Mouse (Mus musculus): ENCODE results near the gene Tmem208. TPM values are rescaled to one million over a fixed set of nuclear protein-coding genes. Genes with fewer than 3 reads are reported as not detected.

Tmem208 gene
- total RNA-seq, 2 experiments from 2014 or later = 41.0 to 41.2 TPM

DNA sequence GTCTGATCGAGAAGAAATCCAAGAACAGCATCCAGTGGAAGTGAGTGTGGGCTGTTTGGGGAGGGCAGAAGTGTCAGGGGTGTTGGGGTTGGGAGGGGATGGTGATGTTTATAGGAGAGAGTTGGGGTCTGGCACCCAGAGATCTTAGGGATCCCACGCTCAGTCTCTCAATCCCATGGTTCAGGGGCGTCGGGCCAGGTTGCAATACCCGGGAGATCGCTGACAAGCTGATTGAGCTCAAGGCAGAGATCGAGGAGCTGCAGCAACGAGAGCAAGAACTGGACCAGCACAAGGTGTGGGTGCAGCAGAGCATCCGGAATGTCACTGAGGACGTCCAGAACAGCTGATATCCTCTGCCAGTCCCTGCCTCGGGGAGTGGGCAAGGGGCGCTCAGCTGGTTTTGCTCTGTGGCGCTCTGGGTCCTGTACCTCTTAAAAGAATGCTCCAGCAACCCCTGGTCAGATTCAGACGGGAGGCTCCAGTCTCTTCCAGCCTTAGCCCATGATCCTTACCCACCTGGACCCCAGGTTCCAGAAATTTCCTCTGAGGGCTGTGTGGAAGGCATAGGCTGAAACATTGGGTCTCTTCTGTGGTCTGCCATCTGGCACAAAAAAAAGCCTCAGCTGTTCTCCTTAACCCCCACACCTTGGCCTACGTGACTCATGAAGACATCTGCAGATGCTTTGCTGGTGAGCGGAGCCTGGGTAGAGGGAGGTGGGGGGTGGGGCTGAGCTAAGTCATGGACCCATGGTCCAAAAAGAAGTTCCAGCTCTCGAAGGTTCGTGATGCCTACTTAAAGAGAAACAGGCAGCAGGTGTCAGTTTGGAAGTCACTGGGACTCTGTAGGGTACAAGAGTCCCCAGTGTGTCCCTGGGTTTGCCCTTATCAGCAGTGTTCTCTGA is 27.6 kb upstream of the Tmem208 start:
- DNase-seq (ENCODE audit: low spot score in 2 of 2) = no peak

DNA sequence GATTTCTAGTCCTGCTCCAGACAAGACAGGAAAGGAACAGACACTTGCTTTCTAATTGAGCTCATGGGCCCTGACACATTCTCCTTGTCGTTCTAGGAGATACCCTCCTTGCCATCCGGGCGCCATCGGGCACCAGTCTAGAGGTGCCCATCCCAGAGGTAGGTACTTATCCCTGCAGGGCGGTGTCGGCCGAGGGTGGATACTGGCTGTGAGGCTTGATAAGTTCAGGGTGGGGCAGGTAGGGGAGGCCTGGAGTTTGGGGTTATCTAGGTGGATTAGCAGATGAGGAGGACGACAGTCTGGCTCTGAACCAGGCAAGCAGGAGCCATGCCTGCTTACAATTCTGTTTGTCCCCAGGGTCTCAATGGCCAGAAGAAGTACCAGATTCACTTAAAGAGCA is 26.2 kb upstream of the Tmem208 start:
- DNase-seq (ENCODE audit: low spot score in 2 of 2) = no peak

DNA sequence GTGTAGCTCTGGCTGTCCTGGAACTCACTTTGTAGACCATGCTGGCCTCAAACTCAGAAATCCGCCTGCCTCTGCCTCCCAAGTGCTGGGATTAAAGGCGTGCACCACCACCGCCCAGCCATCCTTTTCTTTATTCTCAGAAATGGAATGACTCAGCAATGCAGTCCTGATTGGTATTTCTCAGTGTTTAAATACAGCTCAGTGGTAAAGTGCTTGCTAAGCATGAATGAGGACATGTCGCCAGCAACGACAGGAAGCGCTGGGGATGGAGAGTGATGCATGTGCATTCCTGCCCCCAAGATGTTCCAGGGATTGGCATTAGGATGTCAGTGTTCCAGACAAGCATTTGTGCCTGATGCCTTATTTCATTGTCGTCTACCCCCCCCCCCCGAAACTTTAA is 22.8 kb upstream of the Tmem208 start:
- no peak for DNase-seq (ENCODE audit: low spot score in 2 of 2)

DNA sequence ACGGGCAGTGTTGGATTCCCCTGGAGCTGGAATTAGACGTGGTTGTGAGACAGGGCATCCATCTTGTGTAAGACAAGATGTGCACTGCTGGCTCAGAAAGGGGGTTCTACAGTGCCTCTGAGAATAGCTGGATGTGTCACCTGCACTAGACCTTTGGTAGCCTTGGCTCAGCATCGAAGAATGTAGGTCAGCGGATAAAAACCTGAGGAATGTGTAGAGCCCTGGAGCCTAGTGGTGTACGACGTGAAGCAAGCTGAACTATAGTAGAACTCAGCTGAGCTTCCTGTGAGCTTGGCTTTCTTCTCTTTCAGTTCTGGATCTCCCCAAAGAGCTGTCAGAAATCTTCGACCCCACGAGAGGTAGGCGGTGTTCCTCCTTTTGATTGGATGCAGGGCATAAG is 22.3 kb upstream of the Tmem208 start:
- no peak for DNase-seq (ENCODE audit: low spot score in 2 of 2)

DNA sequence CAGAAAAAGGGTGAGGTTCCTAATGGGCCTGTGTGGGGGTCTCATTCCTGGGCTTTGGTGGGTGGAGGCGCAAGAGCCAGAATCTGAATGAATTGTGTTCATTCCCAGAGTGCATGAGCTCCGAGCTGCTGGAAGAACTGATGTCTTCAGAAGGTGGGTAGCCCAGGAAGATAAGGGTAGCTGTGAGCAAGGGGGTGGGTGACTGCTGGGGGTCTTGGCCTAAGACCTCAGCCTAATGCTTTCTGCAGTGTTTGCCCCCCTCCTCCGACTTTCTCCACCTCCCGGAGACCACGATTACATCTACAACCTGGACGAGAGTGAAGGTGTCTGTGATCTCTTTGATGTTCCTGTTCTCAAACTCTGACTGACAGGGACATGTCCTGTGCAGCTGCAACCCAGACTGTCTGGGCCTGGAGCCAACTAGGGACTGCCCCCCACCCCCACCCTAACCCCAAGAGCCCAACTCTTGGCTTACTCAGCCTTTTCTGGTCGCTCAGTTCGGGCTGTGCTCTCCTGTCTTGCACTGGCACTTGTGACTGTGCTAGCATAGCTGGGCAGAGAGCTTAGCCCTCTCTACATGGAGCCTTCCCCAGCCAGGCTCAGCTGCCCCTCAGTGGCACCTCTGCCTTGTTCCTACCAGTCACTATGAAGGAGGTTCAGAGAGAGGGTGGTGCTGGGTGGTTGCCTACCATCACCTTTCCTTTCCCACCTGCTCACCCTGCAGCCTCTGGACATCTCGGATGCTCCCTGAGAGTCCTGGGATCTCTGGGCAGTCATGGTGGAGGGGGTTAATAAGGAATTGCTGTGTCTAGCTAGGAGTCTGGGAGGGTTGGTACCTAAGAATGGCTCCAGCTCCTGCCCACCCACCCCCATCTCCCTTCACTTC is 21.6 kb upstream of the Tmem208 start:
- no peak for DNase-seq (ENCODE audit: low spot score in 2 of 2)

DNA sequence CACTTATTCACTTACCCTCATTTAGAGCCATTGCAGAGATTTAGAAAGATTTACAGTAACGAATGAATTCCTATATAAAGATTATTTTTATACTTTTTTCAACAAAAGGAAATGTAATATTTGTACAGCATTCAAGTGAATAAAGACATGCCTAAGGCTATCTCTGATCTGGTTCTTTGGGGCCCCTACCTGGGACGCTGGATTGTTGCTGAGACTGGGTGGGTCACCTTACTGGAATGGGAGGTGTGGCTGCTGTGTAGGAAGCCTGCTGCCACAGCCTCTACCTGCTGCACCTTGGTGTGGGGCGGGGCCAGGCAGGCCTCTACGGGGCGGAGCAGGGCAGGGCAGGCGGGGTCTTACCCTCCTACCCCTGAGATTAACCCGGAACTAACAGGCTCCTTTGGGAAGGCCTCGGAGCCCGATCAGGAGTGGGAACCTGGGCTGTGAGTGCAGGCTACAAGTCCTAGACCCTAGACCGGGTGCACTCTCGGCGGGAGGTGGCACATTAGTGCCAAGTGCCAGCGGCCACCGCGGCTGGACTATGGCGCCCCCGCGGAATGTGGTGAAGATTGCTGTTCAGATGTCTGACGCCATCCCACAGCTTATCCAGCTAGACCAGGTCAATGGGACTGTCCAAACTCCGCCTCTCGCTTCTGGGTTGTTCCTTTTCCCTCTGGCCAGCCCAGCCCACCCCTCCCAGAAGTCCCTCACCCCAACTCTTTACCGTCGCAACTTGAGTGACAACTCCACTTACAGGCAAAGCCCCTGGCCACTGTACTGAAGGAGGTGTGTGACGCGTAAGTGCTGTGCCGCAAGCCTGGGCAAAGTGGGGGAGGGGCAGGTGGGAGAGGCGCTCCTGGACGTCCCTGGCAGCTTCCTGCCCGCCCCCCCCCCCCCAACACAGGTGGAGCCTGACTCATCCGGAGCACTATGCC is 20.7 kb upstream of the Tmem208 start, which contains the start of gene Elmo3:
TSS of gene Elmo3 (plus strand) at position 391 of the 935 bp plus-strand sequence.
- peak; percentile 43 to 46 for DNase-seq (ENCODE audit: low spot score in 2 of 2)

DNA sequence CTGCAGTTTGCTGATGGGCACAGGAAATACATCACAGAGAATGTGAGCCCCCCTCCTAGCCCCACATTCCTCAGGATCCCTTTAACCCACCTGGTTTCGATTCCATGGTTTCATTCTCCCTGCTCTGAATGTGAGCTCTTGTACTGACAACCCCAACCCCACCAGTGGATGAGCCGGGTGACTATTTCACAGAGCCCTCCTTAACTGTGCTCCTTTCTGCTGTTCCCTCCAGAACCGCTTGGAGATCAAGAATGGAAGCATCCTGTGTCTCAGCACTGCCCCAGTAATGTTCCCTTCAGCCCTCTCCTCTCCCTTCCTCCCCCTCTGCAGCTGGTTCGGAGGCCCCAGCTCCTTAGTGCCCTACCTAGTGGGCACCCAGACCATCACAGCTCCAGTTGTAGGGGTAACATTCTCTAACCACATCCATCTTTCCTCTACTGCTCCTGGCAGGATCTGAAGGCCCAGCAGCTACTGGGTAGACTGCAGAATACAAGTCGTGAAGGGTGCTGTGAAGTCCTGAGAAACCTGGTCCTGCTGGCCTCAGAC is 19.9 kb upstream of the Tmem208 start:
- DNase-seq (ENCODE audit: low spot score in 2 of 2) = no peak

DNA sequence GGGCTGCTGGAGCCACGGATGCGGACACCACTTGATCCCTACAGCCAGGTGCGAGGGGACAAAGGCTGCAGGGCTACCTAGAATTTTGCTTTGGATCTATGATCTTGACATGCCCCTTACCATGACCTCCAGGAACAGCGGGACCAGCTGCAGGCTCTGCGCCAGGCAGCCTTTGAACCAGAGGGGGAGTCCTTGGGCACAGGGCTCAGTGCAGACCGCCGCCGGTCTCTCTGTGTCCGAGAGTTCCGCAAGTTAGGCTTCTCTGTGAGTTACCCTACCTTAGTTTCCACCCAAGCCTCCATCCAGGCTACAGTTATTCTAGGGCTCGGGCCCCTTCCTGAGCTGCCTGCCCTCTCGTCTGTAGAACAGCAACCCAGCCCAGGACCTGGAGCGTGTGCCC is 18.5 kb upstream of the Tmem208 start:
- DNase-seq (ENCODE audit: low spot score in 2 of 2) = no peak

DNA sequence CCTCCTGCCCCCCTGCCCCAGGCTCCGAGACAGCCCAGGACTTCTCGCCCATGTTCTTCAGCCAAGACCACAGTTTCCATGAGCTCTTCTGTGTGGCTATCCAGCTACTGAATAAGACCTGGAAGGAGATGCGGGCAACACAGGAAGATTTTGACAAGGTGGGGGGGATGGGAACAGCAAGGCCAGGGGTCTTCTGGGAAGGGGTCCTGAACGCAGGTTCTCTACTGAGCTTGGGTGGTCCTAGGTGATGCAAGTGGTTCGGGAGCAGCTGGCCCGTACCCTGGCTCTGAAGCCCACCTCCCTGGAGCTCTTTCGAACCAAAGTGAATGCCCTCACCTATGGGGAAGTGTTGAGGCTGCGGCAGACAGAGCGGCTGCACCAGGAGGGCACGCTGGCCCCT is 17.7 kb upstream of the Tmem208 start:
- no peak for DNase-seq (ENCODE audit: low spot score in 2 of 2)

DNA sequence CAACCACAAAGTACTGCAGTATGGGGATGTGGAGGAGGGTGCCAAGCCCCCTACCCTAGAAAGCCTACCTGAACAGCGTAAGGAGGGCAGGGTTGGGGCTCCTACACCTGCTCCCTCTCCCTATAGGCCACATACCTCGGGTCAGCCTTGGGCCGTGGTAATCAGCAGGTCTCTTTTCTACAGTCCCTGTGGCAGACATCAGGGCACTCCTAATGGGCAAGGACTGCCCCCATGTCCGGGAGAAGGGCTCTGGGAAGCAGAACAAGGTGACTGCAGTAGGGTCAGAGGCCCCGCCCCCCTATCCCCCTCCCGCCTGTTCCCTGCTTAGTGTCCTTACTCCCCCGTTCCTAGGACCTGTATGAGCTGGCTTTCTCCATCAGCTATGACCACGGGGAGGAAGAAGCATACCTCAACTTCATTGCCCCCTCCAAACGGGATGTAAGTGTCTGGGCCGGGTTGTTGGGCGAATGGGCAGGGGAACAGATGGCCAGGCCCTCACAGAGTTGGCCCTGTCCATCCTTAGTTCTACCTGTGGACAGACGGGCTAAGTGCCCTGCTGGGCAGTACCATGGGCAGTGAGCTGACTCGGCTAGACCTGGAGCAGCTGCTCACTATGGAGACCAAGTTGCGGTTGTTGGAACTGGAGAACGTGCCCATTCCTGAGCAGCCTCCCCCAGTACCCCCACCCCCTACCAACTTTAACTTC is 16.9 kb upstream of the Tmem208 start:
- DNase-seq (ENCODE audit: low spot score in 2 of 2) = no peak

DNA sequence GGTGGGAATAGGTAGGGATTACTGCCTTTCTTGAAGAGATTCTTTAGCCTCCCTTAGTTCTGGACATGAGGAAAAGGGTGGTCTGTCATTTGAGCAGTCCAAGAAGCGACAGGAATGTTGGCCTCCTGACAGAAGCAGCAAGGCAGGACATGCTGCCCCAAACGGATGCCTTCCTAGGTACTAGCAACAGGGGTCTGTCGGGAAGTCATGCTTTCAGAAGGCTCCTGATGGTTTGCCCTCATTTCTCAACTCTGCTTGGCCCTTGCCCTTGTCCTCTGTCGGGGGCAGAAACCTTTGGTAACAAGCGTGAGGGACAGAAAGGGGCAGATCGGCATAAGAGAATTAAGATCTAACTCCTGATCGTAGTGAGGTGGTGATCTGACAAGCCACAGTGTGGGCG is 16.0 kb upstream of the Tmem208 start:
- no peak for DNase-seq (ENCODE audit: low spot score in 2 of 2)

DNA sequence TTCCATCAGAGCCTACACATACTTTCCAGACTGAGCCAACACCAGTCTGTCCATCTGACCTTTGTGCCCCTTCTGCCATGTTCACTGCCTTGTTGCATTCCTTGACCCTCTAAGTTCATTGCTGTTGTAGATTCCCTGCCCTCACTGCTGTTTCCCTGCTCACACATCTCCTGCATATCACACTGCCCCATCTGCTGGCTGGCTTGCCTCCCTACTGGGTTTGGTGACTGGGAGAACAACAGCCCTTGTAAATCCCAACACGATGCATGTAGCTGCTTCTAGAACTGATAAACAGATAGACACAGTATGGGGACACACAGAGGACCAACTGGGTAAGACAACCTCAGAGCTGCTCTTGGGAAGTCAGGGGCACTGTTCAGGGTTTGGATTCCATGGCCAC is 14.4 kb upstream of the Tmem208 start:
- DNase-seq (ENCODE audit: low spot score in 2 of 2) = no peak

DNA sequence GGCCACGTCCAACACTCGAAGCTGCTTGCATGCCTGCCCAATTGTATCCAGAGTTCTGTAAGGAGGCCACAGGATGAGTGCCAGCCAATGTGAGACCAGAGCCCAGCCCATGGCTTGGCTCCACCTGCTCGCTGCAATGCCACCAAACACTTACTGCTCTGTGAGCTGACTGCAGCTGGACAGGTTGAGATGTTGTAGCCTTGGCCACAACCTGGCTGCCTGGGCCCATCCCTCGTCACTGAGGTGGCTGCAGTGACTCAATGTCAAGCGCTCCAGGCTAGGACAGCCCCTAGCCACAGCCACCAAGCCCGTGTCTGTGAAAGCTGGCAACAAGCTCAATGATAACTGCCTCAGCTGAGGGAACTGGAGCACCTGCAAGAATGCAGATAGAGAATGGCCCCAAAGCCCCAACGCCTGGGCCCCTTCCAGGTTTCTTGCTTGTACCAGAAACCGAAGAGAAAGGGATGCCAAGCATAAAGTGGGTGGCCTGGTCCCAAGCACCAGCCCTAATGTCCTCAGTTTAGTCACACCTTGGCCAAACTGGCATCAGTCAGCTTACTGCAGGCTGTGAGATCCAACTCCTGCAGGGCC is 13.2 kb upstream of the Tmem208 start:
- no peak for DNase-seq (ENCODE audit: low spot score in 2 of 2)

DNA sequence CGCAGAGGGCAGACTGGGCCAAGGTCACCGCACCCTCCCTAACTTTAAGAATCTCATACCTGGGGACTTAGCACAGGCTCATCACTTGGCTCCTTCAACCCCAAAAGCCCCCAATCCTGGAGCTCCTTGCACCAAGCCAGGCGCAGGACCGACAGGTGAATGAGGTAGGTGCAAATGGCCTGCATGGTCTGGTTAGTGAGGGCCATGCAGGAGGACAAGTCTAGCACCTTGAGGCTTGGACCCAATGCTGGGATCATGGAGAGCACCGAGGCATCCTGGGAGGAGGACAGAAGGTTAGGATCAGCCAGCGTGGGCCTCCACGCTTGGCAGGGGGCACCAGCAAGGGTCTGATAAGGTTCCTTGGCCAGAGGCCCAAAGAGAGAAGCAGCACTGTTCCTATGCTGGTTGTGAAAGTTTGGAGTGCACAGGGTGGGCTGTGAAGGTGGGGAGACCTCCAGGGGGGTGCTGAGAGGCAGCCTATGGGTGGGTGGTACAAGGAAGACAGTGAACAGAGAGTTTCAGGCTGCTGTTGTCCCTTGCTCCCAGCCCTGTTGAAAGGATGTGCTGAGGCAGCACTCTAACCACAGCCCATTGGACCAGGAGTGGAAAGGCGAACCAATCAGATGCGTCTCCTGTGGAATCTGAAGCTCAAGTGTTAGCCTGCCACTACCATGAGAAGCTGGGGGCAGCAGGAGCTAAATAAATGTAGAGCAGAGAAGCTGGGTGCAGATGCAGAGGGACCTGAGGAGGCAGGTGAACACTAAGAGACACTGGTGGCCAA is 12.3 kb upstream of the Tmem208 start:
- DNase-seq (ENCODE audit: low spot score in 2 of 2) = no peak

DNA sequence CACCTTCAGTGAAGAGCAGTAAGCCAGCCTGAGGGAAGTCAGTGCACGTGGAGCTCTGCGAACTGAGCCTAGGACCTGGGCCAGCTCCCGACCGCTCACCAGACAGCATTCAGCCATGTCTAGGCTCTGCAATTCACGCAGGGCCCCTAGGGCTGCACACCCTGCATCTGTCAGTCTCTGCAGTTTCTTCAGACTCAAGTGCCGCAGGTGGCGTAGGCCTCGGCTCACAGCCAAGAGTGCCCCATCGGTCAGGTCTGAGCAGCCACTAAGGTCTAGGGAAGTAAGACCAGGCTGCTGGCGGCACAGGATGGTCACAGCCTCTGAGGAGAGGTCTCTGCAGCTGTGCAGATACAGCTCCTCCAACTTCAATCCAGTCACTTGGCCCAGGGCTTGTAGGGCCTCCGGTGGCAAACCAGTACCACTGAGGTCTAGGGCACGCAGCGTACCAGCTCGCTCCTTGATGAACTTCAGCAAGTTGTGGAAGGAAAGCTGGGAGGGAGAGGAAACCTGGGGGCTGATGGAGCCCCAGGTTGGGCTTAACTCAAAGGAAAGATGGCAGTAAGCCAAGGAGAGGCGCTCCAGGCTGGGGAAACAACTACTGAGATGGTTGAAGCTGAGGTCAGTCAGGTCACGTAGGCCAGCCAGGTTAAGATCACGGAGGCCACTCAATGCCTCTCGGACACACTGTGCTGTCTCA is 10.9 kb upstream of the Tmem208 start:
- no peak for DNase-seq (ENCODE audit: low spot score in 2 of 2)

DNA sequence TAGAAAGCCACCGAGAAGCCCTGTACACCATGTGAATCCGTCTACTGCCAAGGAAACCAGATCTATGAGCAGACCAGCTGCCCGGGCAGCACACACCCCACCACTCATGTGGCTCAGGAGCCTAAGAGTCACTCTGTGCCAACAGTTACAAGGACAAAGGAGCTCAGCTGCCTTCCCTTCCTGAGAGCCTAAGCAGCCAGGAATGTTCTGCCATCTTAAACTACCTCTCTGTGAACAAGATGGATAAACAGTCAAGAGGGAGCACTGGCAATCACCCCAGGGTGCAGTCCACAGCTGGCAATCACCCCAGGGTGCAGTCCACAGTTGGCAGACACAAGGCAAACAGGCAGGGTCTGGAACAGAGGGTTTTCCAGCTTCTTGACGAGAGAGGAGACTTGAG is 8.2 kb upstream of the Tmem208 start:
- DNase-seq (ENCODE audit: low spot score in 2 of 2) = no peak

DNA sequence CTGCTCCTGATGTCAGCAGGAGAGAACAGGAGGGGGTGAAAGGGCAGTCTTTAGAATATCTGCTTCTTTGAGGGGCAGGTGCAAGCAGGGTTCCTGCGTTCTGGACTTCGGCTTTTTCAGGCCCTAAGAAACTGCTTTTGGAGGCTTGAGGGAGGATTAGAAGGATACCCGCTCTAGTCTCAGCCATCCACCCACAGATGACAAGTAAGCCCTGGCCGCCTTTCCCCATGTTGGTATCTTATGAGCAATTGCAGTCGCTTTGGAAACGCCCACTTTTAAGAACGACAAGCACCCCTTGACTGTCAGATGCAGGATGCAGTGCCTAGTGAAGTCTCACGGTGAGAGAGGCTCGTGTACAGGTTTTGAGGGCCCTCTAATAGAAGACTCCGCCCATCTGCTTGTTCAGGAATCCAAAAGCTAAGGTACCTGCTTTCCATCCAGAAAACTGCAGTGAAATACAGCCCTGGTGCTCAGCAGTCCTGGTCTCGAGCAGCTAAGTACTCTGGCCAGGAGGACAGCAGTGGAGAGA is 7.4 kb upstream of the Tmem208 start:
- no peak for DNase-seq (ENCODE audit: low spot score in 2 of 2)

DNA sequence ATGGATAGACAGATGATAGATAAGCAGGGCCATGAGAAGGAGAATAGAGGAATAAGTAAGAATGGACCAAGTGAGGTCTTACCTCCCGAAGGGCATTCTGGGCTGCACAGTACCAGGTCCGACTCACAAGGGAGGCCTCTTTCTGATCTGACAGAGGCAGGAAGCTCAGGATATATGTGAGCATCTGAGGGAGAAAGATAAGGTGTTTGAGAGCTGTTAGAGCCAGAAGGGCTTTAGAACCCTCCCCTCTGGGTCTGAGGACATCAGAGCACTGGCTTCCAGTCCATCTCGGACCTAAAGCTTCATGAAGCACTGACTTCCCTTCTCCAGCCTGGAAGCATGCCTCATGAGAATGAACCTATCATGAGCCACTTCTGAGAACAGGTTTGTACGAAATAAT is 3.0 kb upstream of the Tmem208 start:
- DNase-seq (ENCODE audit: low spot score in 2 of 2) = no peak
